Mouse (Mus musculus) MEL (cell line): Measurements from ENCODE around the gene Ttc9c.
A peak's percentile ranks its signal among the peaks of the same experiment; 100 is the strongest.

Experiments
- CTCF ChIP-seq, 3 experiments: IDR thresholded peaks in 2 of 3; conservative IDR thresholded peaks in 1 of 3; 2 replicates each; pipeline ENCODE4 v1.5.1; 2011 to 2012; ENCODE audit warnings: low read length in 3 of 3, low read depth in 2 of 3, mild to moderate bottlenecking in 2 of 3, improper control_type of control experiment in 1 of 3, inconsistent platforms in 1 of 3, mixed read lengths in 1 of 3, moderate library complexity in 1 of 3; ENCODE audit not compliant: control insufficient read depth in 1 of 3, insufficient read depth in 1 of 3, poor library complexity in 1 of 3, severe bottlenecking in 1 of 3
- EP300 ChIP-seq, 2 experiments: IDR thresholded peaks; 2 replicates each; pipeline ENCODE4 v1.6.1; 2011; ENCODE audit warnings: improper control_type of control experiment in 2 of 2, low read length in 2 of 2, low read depth in 1 of 2, mild to moderate bottlenecking in 1 of 2
- KAT2A ChIP-seq: conservative IDR thresholded peaks from 2 replicates; pipeline ENCODE4 v1.6.1; 2012; ENCODE audit warnings: low read depth, low read length, improper control_type of control experiment, inconsistent platforms
- MEF2A ChIP-seq: IDR thresholded peaks from 2 replicates; pipeline ENCODE4 v1.6.1; 2014; ENCODE audit warnings: low read depth, mild to moderate bottlenecking, inconsistent platforms, low read length, improper control_type of control experiment; ENCODE audit not compliant: poor library complexity, insufficient replicate concordance, severe bottlenecking; ENCODE audit errors: extremely low read depth
- MYB ChIP-seq: IDR thresholded peaks from 2 replicates; pipeline ENCODE4 v1.6.1; 2011; ENCODE audit warnings: mild to moderate bottlenecking, low read depth, low read length, improper control_type of control experiment
- MYC ChIP-seq: IDR thresholded peaks from 2 replicates; pipeline ENCODE4 v1.6.1; 2011; ENCODE audit warnings: low read depth, mild to moderate bottlenecking, low read length, improper control_type of control experiment, moderate library complexity
- POLR2A ChIP-seq, 2 experiments: IDR thresholded peaks; 2 replicates each; pipeline ENCODE4 v1.6.1; 2011 to 2012; ENCODE audit warnings: low read length in 2 of 2, mild to moderate bottlenecking in 2 of 2, control low read depth in 1 of 2, improper control_type of control experiment in 1 of 2, low read depth in 1 of 2, moderate library complexity in 1 of 2; ENCODE audit not compliant: control insufficient read depth in 1 of 2, insufficient read depth in 1 of 2, poor library complexity in 1 of 2
- RAD21 ChIP-seq: IDR thresholded peaks from 2 replicates; pipeline ENCODE4 v1.6.1; 2011; ENCODE audit warnings: mild to moderate bottlenecking, low read depth, low read length, improper control_type of control experiment
- RCOR1 ChIP-seq: IDR thresholded peaks from 2 replicates; pipeline ENCODE4 v1.6.1; 2012; ENCODE audit warnings: low read depth, mild to moderate bottlenecking, inconsistent platforms, low read length, improper control_type of control experiment
- SMC3 ChIP-seq: IDR thresholded peaks from 2 replicates; pipeline ENCODE4 v1.6.1; 2011; ENCODE audit warnings: low read depth, low read length, improper control_type of control experiment

DNA sequence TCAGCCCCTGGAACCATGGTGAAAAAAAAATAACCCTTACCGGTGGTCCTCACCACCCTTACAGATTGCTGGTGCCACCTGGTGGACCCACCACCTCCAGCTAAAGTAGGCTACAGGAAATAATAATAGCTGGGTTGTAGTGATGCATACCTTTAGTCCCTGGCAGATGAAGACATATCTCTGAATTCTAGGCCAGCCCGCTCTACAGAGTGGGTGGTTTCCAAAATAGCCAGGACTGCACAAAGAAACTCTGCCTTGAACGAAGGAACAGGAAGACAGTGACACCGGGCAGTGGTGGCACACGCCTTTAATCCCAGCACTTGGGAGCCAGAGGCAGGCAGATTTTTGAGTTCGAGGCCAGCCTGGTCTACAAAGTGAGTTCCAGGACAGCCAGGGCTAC is 45.1 kb upstream of the Ttc9c start:
- TF ChIP-seq CTCF (IDR thresholded peaks at IDR 0.05 in 2 of 3, conservative IDR thresholded peaks at IDR 0.05 in 1 of 3; ENCODE audit: control insufficient read depth in 1 of 3, insufficient read depth in 1 of 3, low read depth in 2 of 3, low read length in 3 of 3, poor library complexity in 1 of 3, severe bottlenecking in 1 of 3) (0 out of 6 replicates have a peak, but pooled peaks of 1 of the 3 experiments have one; percentile 4), RAD21 (no peak), MYB (no peak), MYC (no peak), EP300 (IDR thresholded peaks at IDR 0.05; ENCODE audit: low read depth in 1 of 2, low read length in 2 of 2) (no peak), RCOR1 (no peak), SMC3 (no peak), POLR2A (IDR thresholded peaks at IDR 0.05; ENCODE audit: control insufficient read depth in 1 of 2, insufficient read depth in 1 of 2, low read depth in 1 of 2, low read length in 2 of 2, poor library complexity in 1 of 2) (no peak), KAT2A (no peak), MEF2A (no peak)
